Comparison of ENCODE assay signal across 8 mouse cellular contexts in genomic region chr8:105283074-105283473, GRCm38 (mm10). TPM values are rescaled to one million over a fixed set of nuclear protein-coding genes. Genes with fewer than 3 reads are reported as not detected.
DNase-seq lines count a peak whose midpoint lies in the region; ATAC-seq lines count a peak whose summit lies in the region.

No protein-coding gene starts in this region.

- peak; percentile 77 for DNase-seq in cerebellum, adult 11-12 months
- DNase-seq in cerebellum, postnatal 4 days (ENCODE audit: low spot score in 2 of 2) = no peak
- DNase-seq in thymus, postnatal 0 days (ENCODE audit: low spot score) = peak; percentile 72
- DNase-seq in thymus, postnatal 36 days = no peak
- peak; percentile 71 for DNase-seq in kidney, postnatal 10 days
- no peak for DNase-seq in left cerebral cortex, adult 9 months (ENCODE audit: low spot score in 2 of 2)

- ATAC-seq in erythroid progenitor cell, adult 5-6 weeks (replicated peaks; ENCODE audit: low FRiP score, poor library complexity, severe bottlenecking) = peak; percentile 59
- ATAC-seq in megakaryocyte progenitor cell, adult 5-6 weeks (replicated peaks; ENCODE audit: poor library complexity) = peak; percentile 75

RNA-seq across cellular contexts. Expression of gene 4931428F04Rik, which starts 6.6 kb away (rescaled TPM):
- 3.2 and 4.2 TPM in 2 replicates for polyA plus RNA-seq in thymus, postnatal 0 days (2015; fragmentation: Nextera tagmentation; extraction: Ambion mirVana)
- total RNA-seq in erythroid progenitor cell, adult 5-6 weeks (2015; ENCODE audit: low replicate concordance) = 1.7 TPM in 1 of 2 replicates, not detected in the other
- total RNA-seq in erythroid progenitor cell, adult 5-6 weeks (2017; ENCODE audit: low replicate concordance) = 1.7 TPM in 1 of 2 replicates, not detected in the other
- total RNA-seq in megakaryocyte progenitor cell, adult 5-6 weeks (2015) = 2.1 and 4.2 TPM in 2 replicates
- 1.5 and 1.8 TPM in 2 replicates for total RNA-seq in megakaryocyte progenitor cell, adult 5-6 weeks (2017)

RNA-seq across cellular contexts. Expression of gene Nol3, which starts 7.1 kb away (rescaled TPM):
- 0.42 and 0.47 TPM in 2 replicates for polyA plus RNA-seq in thymus, postnatal 0 days (2015; fragmentation: Nextera tagmentation; extraction: Ambion mirVana)
- not detected in 2 replicates for total RNA-seq in erythroid progenitor cell, adult 5-6 weeks (2015; ENCODE audit: low replicate concordance)
- total RNA-seq in erythroid progenitor cell, adult 5-6 weeks (2017; ENCODE audit: low replicate concordance) = not detected in 2 replicates
- not detected in 2 replicates for total RNA-seq in megakaryocyte progenitor cell, adult 5-6 weeks (2015)
- 0.04 TPM in 1 of 2 replicates, not detected in the other for total RNA-seq in megakaryocyte progenitor cell, adult 5-6 weeks (2017)

RNA-seq across cellular contexts. Expression of gene Exoc3l, which starts 12.8 kb away (rescaled TPM):
- polyA plus RNA-seq in thymus, postnatal 0 days (2015; fragmentation: Nextera tagmentation; extraction: Ambion mirVana) = 4.0 and 5.1 TPM in 2 replicates
- 3.2 TPM in 1 of 2 replicates, not detected in the other for total RNA-seq in erythroid progenitor cell, adult 5-6 weeks (2015; ENCODE audit: low replicate concordance)
- 8.5 and 18.6 TPM in 2 replicates for total RNA-seq in erythroid progenitor cell, adult 5-6 weeks (2017; ENCODE audit: low replicate concordance)
- 0.52 and 0.61 TPM in 2 replicates for total RNA-seq in megakaryocyte progenitor cell, adult 5-6 weeks (2015)
- 0.20 and 1.6 TPM in 2 replicates for total RNA-seq in megakaryocyte progenitor cell, adult 5-6 weeks (2017)

RNA-seq across cellular contexts. Expression of gene Hsf4, which starts 13.5 kb away (rescaled TPM):
- not detected in 2 replicates for polyA plus RNA-seq in thymus, postnatal 0 days (2015; fragmentation: Nextera tagmentation; extraction: Ambion mirVana)
- total RNA-seq in erythroid progenitor cell, adult 5-6 weeks (2015; ENCODE audit: low replicate concordance) = not detected in 2 replicates
- total RNA-seq in erythroid progenitor cell, adult 5-6 weeks (2017; ENCODE audit: low replicate concordance) = not detected in 2 replicates
- total RNA-seq in megakaryocyte progenitor cell, adult 5-6 weeks (2015) = not detected in 2 replicates
- total RNA-seq in megakaryocyte progenitor cell, adult 5-6 weeks (2017) = not detected in 2 replicates

RNA-seq across cellular contexts. Expression of gene E2f4, which starts 14.4 kb away (rescaled TPM):
- polyA plus RNA-seq in thymus, postnatal 0 days (2015; fragmentation: Nextera tagmentation; extraction: Ambion mirVana) = 81.7 and 103 TPM in 2 replicates
- total RNA-seq in erythroid progenitor cell, adult 5-6 weeks (2015; ENCODE audit: low replicate concordance) = 632 and 674 TPM in 2 replicates
- 268 and 326 TPM in 2 replicates for total RNA-seq in erythroid progenitor cell, adult 5-6 weeks (2017; ENCODE audit: low replicate concordance)
- 121 and 126 TPM in 2 replicates for total RNA-seq in megakaryocyte progenitor cell, adult 5-6 weeks (2015)
- 47.0 and 53.6 TPM in 2 replicates for total RNA-seq in megakaryocyte progenitor cell, adult 5-6 weeks (2017)

Comparison
In these comparisons a context has a peak if more than half of its experiments do, and no peak if none do; other contexts are left out.
1. DNase-seq: peak in cerebellum, adult 11-12 months (single experiment), thymus, postnatal 0 days (single experiment) and kidney, postnatal 10 days (single experiment); none in cerebellum, postnatal 4 days (0 of 2), thymus, postnatal 36 days (0 of 2) and left cerebral cortex, adult 9 months (0 of 2).